Mouse (Mus musculus) limb, embryonic 13.5 days (tissue): Measurements from ENCODE around the gene Hnrnpa3. TPM values are rescaled to one million over a fixed set of nuclear protein-coding genes. Genes with fewer than 3 reads are reported as not detected.
"Not testable (repeated sequence)": the region's sequence is repeated elsewhere in the genome, so short reads cannot be mapped to it uniquely, and the experiment has no call there.

ENCODE experiments used
- ATAC-seq: fragments of 200-750 bp; cut with Nextera tagmentation; 2 replicates; pipeline ENCODE4 v1.8.0; 2017; ENCODE audit warnings: low read depth, moderate number of reproducible peaks, moderate TSS enrichment; ENCODE audit not compliant: low FRiP score
- H3K27ac ChIP-seq: fragments of 300-500 bp; sonication (generic); 2 replicates; pipeline ENCODE4 v1.5.1; 2015; ENCODE audit warnings: inconsistent platforms, mild to moderate bottlenecking, moderate library complexity
- H3K27me3 ChIP-seq: fragments of 300-500 bp; sonication (generic); 2 replicates; pipeline ENCODE4 v1.6.1; 2015; ENCODE audit warnings: mild to moderate bottlenecking, inconsistent platforms
- H3K36me3 ChIP-seq: fragments of 300-500 bp; sonication (generic); 2 replicates; pipeline ENCODE4 v1.6.1; 2015; ENCODE audit warnings: inconsistent platforms, mild to moderate bottlenecking, moderate library complexity
- H3K4me1 ChIP-seq: fragments of 300-500 bp; sonication (generic); 2 replicates; pipeline ENCODE4 v1.6.1; 2015; ENCODE audit warnings: inconsistent platforms
- H3K4me2 ChIP-seq: fragments of 300-500 bp; sonication (generic); replicated peaks from 2 replicates; pipeline ENCODE4 v1.6.1; 2015; ENCODE audit warnings: inconsistent platforms, mild to moderate bottlenecking, moderate library complexity
- H3K4me3 ChIP-seq: fragments of 300-500 bp; sonication (generic); 2 replicates; pipeline ENCODE4 v1.5.1; 2015; ENCODE audit warnings: moderate library complexity, mild to moderate bottlenecking, inconsistent platforms
- H3K9ac ChIP-seq: fragments of 300-500 bp; sonication (generic); 2 replicates; pipeline ENCODE4 v1.6.1; 2015; ENCODE audit warnings: mild to moderate bottlenecking, inconsistent platforms
- H3K9me3 ChIP-seq: fragments of 300-500 bp; sonication (generic); 2 replicates; pipeline ENCODE4 v1.6.1; 2016; ENCODE audit warnings: inconsistent platforms
- WGBS: fragments of 180-500 bp; shearing (Covaris S2); methylation state at CpG from one replicate; pipeline ENCODE4 v1.1.7; 2015; 5-methylcytosine and 5-hydroxymethylcytosine counted together
- polyA plus RNA-seq: library from polyadenylated mRNA; unstranded; fragments of >200 nt; fragmentation: Nextera tagmentation; extraction: Ambion mirVana; gene quantifications from 2 replicates; pipeline ENCODE4 v1.2.1, GENCODE M21; 2015

Gene Hnrnpa3
- polyA plus RNA-seq, 1 experiment from 2014 or later, result 344 TPM

GRCm38 (mm10) chr2:75687040-75687749 lies 28.1 kb downstream of the Hnrnpa3 start:
- H3K4me1 ChIP-seq, result peaks cover 34% of the 10 kb centered on the region
- no peak overlapping the region for H3K27ac ChIP-seq
- H3K4me3 ChIP-seq, result no peak overlapping the region
- H3K27me3 ChIP-seq, result no peaks in the 10 kb centered on the region
- no peak overlapping the region for H3K4me2 ChIP-seq
- 0 out of 2 replicates have a peak, but pooled peaks cover 3% of the 10 kb centered on the region for H3K36me3 ChIP-seq
- no peaks in the 10 kb centered on the region for H3K9me3 ChIP-seq
- no peak overlapping the region for H3K9ac ChIP-seq
- no peak for ATAC-seq
- WGBS, result 81% methylated on average over 10 of the region's 10 CpGs

GRCm38 (mm10) chr2:75688901-75689300 lies 29.8 kb downstream of the Hnrnpa3 start:
- Histone ChIP-seq H3K9ac (no peak overlapping the region), H3K27me3 (no peaks in the 10 kb centered on the region)

GRCm38 (mm10) chr2:75689482-75690158 lies 30.6 kb downstream of the Hnrnpa3 start:
- H3K9ac ChIP-seq, result no peak overlapping the region
- no peaks in the 10 kb centered on the region for H3K9me3 ChIP-seq
- H3K4me3 ChIP-seq, result no peak overlapping the region
- H3K4me2 ChIP-seq, result no peak overlapping the region
- 86% methylated on average over 10 of the region's 10 CpGs for WGBS
- no peaks in the 10 kb centered on the region for H3K27me3 ChIP-seq
- peaks cover 26% of the 10 kb centered on the region for H3K4me1 ChIP-seq
- H3K36me3 ChIP-seq, result 0 out of 2 replicates have a peak, but pooled peaks cover 3% of the 10 kb centered on the region
- H3K27ac ChIP-seq, result no peak overlapping the region
- no peak for ATAC-seq

More at GRCm38 (mm10) chr2:75688901-75689300, 29.8 kb downstream of the Hnrnpa3 start:
- Histone ChIP-seq H3K4me3 (no peak overlapping the region), H3K27ac (no peak overlapping the region), H3K4me2 (no peak overlapping the region), H3K36me3 (0 out of 2 replicates have a peak, but pooled peaks cover 3% of the 10 kb centered on the region), H3K4me1 (peaks cover 30% of the 10 kb centered on the region), H3K9me3 (no peaks in the 10 kb centered on the region)
- 90% methylated on average over 1 of the region's 1 CpGs for WGBS
- no peak for ATAC-seq

- H3K36me3 ChIP-seq, result 0 out of 2 replicates have a peak, but pooled peaks cover 3% of the 10 kb centered on the region
- no peak overlapping the region for H3K27ac ChIP-seq
- H3K4me1 ChIP-seq, result peaks cover 20% of the 10 kb centered on the region
- WGBS, result 91% methylated on average over 4 of the region's 4 CpGs
- no peak overlapping the region for H3K4me3 ChIP-seq
- H3K9me3 ChIP-seq, result no peaks in the 10 kb centered on the region
- no peaks in the 10 kb centered on the region for H3K27me3 ChIP-seq
- no peak overlapping the region for H3K9ac ChIP-seq
- H3K4me2 ChIP-seq, result no peak overlapping the region
- ATAC-seq, result no peak
These were observed 31.6 kb downstream of the Hnrnpa3 start for GRCm38 (mm10) chr2:75690656-75691055.

- H3K9me3 ChIP-seq, result no peaks in the 10 kb centered on the region
- H3K4me3 ChIP-seq, result no peak overlapping the region
- H3K27ac ChIP-seq, result no peak overlapping the region
- H3K36me3 ChIP-seq, result 0 out of 2 replicates have a peak, but pooled peaks cover 3% of the 10 kb centered on the region
- ATAC-seq, result no peak
- H3K9ac ChIP-seq, result no peak overlapping the region
- no peak overlapping the region for H3K4me2 ChIP-seq
- peaks cover 20% of the 10 kb centered on the region for H3K4me1 ChIP-seq
- no peaks in the 10 kb centered on the region for H3K27me3 ChIP-seq
- WGBS, result 61% methylated on average over 8 of the region's 8 CpGs
These were observed 32.3 kb downstream of the Hnrnpa3 start for GRCm38 (mm10) chr2:75691316-75691715.

GRCm38 (mm10) chr2:75692369-75692768 lies 33.3 kb downstream of the Hnrnpa3 start:
- Histone ChIP-seq H3K4me2 (no peak overlapping the region), H3K36me3 (0 out of 2 replicates have a peak, but pooled peaks cover 3% of the 10 kb centered on the region), H3K9ac (no peak overlapping the region), H3K4me3 (no peak overlapping the region), H3K27ac (no peak overlapping the region), H3K9me3 (no peaks in the 10 kb centered on the region), H3K4me1 (peaks cover 29% of the 10 kb centered on the region), H3K27me3 (no peaks in the 10 kb centered on the region)
- 88% methylated on average over 6 of the region's 6 CpGs for WGBS
- no peak for ATAC-seq

GRCm38 (mm10) chr2:75694926-75695325 lies 35.9 kb downstream of the Hnrnpa3 start:
- peaks cover 41% of the 10 kb centered on the region for H3K4me1 ChIP-seq
- not testable (repeated sequence) for ATAC-seq, H3K9me3 ChIP-seq, H3K4me2 ChIP-seq, H3K9ac ChIP-seq, H3K27me3 ChIP-seq, H3K36me3 ChIP-seq, H3K4me3 ChIP-seq, H3K27ac ChIP-seq
- WGBS, result 90% methylated on average over 3 of the region's 3 CpGs

- Histone ChIP-seq H3K9me3 (no peaks in the 10 kb centered on the region), H3K9ac (no peak overlapping the region), H3K36me3 (0 out of 2 replicates have a peak, but pooled peaks cover 3% of the 10 kb centered on the region), H3K4me1 (peaks cover 45% of the 10 kb centered on the region), H3K4me3 (no peak overlapping the region), H3K27me3 (no peaks in the 10 kb centered on the region), H3K4me2 (no peak overlapping the region), H3K27ac (no peak overlapping the region)
- ATAC-seq, result no peak
- 41% methylated on average over 9 of the region's 9 CpGs for WGBS
These were observed 36.8 kb downstream of the Hnrnpa3 start for GRCm38 (mm10) chr2:75695676-75696350.

- no peak for ATAC-seq
- H3K4me1 ChIP-seq, result peaks cover 50% of the 10 kb centered on the region
- 0 out of 2 replicates have a peak overlapping the region, but pooled peaks have one; percentile 4 for H3K27ac ChIP-seq
- H3K27me3 ChIP-seq, result no peaks in the 10 kb centered on the region
- no peaks in the 10 kb centered on the region for H3K9me3 ChIP-seq
- 50% methylated on average over 5 of the region's 5 CpGs for WGBS
- H3K36me3 ChIP-seq, result 0 out of 2 replicates have a peak, but pooled peaks cover 3% of the 10 kb centered on the region
- no peak overlapping the region for H3K9ac ChIP-seq
- no peak overlapping the region for H3K4me2 ChIP-seq
- no peak overlapping the region for H3K4me3 ChIP-seq
These were observed 37.3 kb downstream of the Hnrnpa3 start for GRCm38 (mm10) chr2:75696371-75696770.

GRCm38 (mm10) chr2:75697222-75697621 lies 38.2 kb downstream of the Hnrnpa3 start:
- H3K36me3 ChIP-seq, result no peaks in the 10 kb centered on the region
- WGBS, result 82% methylated on average over 3 of the region's 3 CpGs
- H3K9ac ChIP-seq, result no peak overlapping the region
- peaks cover 59% of the 10 kb centered on the region for H3K4me1 ChIP-seq
- H3K4me3 ChIP-seq, result no peak overlapping the region
- no peak overlapping the region for H3K4me2 ChIP-seq
- H3K27me3 ChIP-seq, result no peaks in the 10 kb centered on the region
- H3K9me3 ChIP-seq, result no peaks in the 10 kb centered on the region
- H3K27ac ChIP-seq, result no peak overlapping the region
- ATAC-seq, result no peak

- Histone ChIP-seq H3K4me2 (no peak overlapping the region), H3K9me3 (no peaks in the 10 kb centered on the region), H3K4me3 (no peak overlapping the region), H3K36me3 (no peaks in the 10 kb centered on the region), H3K4me1 (peaks cover 64% of the 10 kb centered on the region), H3K27ac (no peak overlapping the region), H3K9ac (no peak overlapping the region), H3K27me3 (no peaks in the 10 kb centered on the region)
- ATAC-seq, result no peak
- 32% methylated on average over 4 of the region's 4 CpGs for WGBS
These were observed 38.9 kb downstream of the Hnrnpa3 start for GRCm38 (mm10) chr2:75698007-75698406.

- H3K27ac ChIP-seq, result no peak overlapping the region
- H3K4me3 ChIP-seq, result no peak overlapping the region
- no peaks in the 10 kb centered on the region for H3K27me3 ChIP-seq
- H3K4me1 ChIP-seq, result peaks cover 58% of the 10 kb centered on the region
- H3K9me3 ChIP-seq, result no peaks in the 10 kb centered on the region
- no peak overlapping the region for H3K4me2 ChIP-seq
- no peak overlapping the region for H3K9ac ChIP-seq
- H3K36me3 ChIP-seq, result no peaks in the 10 kb centered on the region
- WGBS, result 79% methylated on average over 3 of the region's 3 CpGs
- ATAC-seq, result no peak
These were observed 39.8 kb downstream of the Hnrnpa3 start for GRCm38 (mm10) chr2:75698874-75699273.
